Mouse (Mus musculus) forebrain, embryonic 11.5 days (tissue): Measurements from ENCODE around the gene Hba-a1. TPM values are rescaled to one million over a fixed set of nuclear protein-coding genes. Genes with fewer than 3 reads are reported as not detected.

Experiments used
- ATAC-seq: fragments of 200-750 bp; cut with Nextera tagmentation; replicated peaks from 2 replicates; pipeline ENCODE4 v1.8.0; 2017; ENCODE audit warnings: moderate TSS enrichment; ENCODE audit not compliant: low FRiP score
- DNase-seq: peaks from one replicate; pipeline ENCODE4 v3.0.0-alpha.2; 2017; ENCODE audit warnings: low spot score
- H3K27ac ChIP-seq: fragments of 300-500 bp; sonication (generic); 2 replicates; pipeline ENCODE4 v1.5.1; 2014; ENCODE audit warnings: low read depth, low read length
- H3K27me3 ChIP-seq: fragments of 300-500 bp; sonication (generic); 2 replicates; pipeline ENCODE4 v1.6.1; 2014; ENCODE audit warnings: mild to moderate bottlenecking, low read length, mixed read lengths; ENCODE audit not compliant: control insufficient read depth, insufficient read depth
- H3K36me3 ChIP-seq: fragments of 300-500 bp; sonication (generic); 2 replicates; pipeline ENCODE4 v1.6.1; 2014; ENCODE audit warnings: mild to moderate bottlenecking, low read length, moderate library complexity, mixed read lengths; ENCODE audit not compliant: control insufficient read depth, insufficient read depth
- H3K4me1 ChIP-seq: fragments of 300-500 bp; sonication (generic); replicated peaks from 2 replicates; pipeline ENCODE4 v1.6.1; 2014; ENCODE audit warnings: low read length, mixed read lengths; ENCODE audit not compliant: control insufficient read depth, insufficient read depth
- H3K4me2 ChIP-seq: fragments of 300-500 bp; sonication (generic); 2 replicates; pipeline ENCODE4 v1.6.1; 2014; ENCODE audit warnings: low read depth, mild to moderate bottlenecking, low read length, moderate library complexity, mixed read lengths; ENCODE audit not compliant: severe bottlenecking
- H3K4me3 ChIP-seq: fragments of 300-500 bp; sonication (generic); 2 replicates; pipeline ENCODE4 v1.5.1; 2014; ENCODE audit warnings: low read depth, low read length
- H3K9ac ChIP-seq: fragments of 300-500 bp; sonication (generic); 2 replicates; pipeline ENCODE4 v1.6.1; 2014; ENCODE audit warnings: low read length
- H3K9me3 ChIP-seq: fragments of 300-500 bp; sonication (generic); 2 replicates; pipeline ENCODE4 v1.6.1; 2016; ENCODE audit warnings: low read length, mixed read lengths; ENCODE audit not compliant: control insufficient read depth
- WGBS: fragments of 180-500 bp; shearing (Covaris S2); extraction: QIAGEN DNeasy Blood & Tissue Kit; methylation state at CpG from one replicate; pipeline ENCODE4 v1.1.7; 2014; 5-methylcytosine and 5-hydroxymethylcytosine counted together
- polyA plus RNA-seq: library from polyadenylated mRNA; unstranded; fragments of >200 nt; fragmentation: Nextera tagmentation; extraction: Ambion mirVana; gene quantifications from 2 replicates; pipeline ENCODE4 v1.2.1, GENCODE M21; 2014

The Hba-a1 gene
- polyA plus RNA-seq, 1 experiment from 2014 or later = 3,025 TPM

DNA sequence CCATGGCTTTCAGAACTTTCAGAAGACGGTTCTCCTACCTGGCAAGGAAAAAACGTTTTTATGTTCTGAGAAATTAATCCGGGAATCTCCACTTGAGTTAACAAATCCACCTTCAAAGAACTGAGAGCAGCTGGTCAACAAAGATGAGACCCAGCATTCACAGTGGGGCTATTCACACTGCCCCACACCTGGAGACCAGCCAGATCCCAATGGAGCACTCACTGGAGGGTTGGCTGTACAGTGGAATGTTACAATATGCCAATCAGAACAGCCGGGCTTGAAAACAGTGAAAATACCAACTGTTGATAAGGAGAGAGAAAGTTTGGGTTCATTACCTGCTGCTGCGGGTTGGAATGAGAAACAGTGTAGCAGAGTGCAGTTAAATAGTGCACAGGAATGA is 48.5 kb downstream of the Hba-a1 start:
- H3K9ac ChIP-seq = no peak overlapping the region
- 68% methylated on average over 5 of the region's 5 CpGs for WGBS
- no peak overlapping the region for H3K4me2 ChIP-seq
- H3K4me1 ChIP-seq = no peaks in the 10 kb centered on the region
- ATAC-seq (no peak), DNase-seq (no peak)
- H3K36me3 ChIP-seq = no peaks in the 10 kb centered on the region
- no peaks in the 10 kb centered on the region for H3K27me3 ChIP-seq
- H3K4me3 ChIP-seq = no peak overlapping the region
- H3K9me3 ChIP-seq = no peaks in the 10 kb centered on the region
- no peak overlapping the region for H3K27ac ChIP-seq

DNA sequence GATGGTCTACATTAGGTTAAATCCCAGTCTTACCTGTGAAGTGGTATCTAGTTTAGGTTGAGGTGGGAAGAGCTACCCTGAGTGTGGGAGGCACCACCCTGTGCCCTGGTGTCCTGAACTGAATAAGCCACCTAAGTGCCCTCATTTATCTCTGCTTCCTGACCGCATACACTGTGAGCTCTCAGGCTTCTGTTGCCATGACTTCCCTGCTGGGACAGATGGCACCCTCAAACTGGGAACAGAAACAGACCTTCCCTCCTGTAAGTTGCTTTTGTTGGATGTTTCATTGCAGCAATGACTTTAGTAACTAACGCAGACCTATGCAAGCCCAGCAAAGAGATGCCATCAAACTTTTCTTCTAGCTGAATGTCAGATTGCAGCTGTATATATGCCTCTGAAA is 49.9 kb downstream of the Hba-a1 start:
- 86% methylated on average over 2 of the region's 2 CpGs for WGBS
- ATAC-seq = no peak

More for the DNA sequence above, 49.9 kb downstream of the Hba-a1 start:
- no peaks in the 10 kb centered on the region for H3K4me1 ChIP-seq
- no peak overlapping the region for H3K4me3 ChIP-seq
- no peak overlapping the region for H3K4me2 ChIP-seq
- H3K9me3 ChIP-seq = no peaks in the 10 kb centered on the region
- no peaks in the 10 kb centered on the region for H3K36me3 ChIP-seq
- no peaks in the 10 kb centered on the region for H3K27me3 ChIP-seq
- no peak overlapping the region for H3K27ac ChIP-seq
- DNase-seq = no peak
- no peak overlapping the region for H3K9ac ChIP-seq

Other genes starting within 250 kb of the Hba-a1 start
- not detected in 2 replicates for gene Il9r, start 83.2 kb upstream of the Hba-a1 start, polyA plus RNA-seq
- 86.2 and 92.7 TPM in 2 replicates for gene Snrnp25, start 78.1 kb upstream of the Hba-a1 start, polyA plus RNA-seq
- 20.4 and 21.3 TPM in 2 replicates for gene Rhbdf1, start 61.2 kb upstream of the Hba-a1 start, polyA plus RNA-seq
- gene Mpg, start 57.0 kb upstream of the Hba-a1 start, polyA plus RNA-seq = 27.7 and 28.0 TPM in 2 replicates
- gene Nprl3, start 15.8 kb upstream of the Hba-a1 start, polyA plus RNA-seq = 41.6 and 44.5 TPM in 2 replicates
- gene Hba-x, start 7.1 kb upstream of the Hba-a1 start, polyA plus RNA-seq = 3,449 and 3,516 TPM in 2 replicates
- gene Hbq1b, start 3.5 kb downstream of the Hba-a1 start, polyA plus RNA-seq = 5.8 and 6.3 TPM in 2 replicates
- 5,773 and 5,896 TPM in 2 replicates for gene Hba-a2, start 13.0 kb downstream of the Hba-a1 start, polyA plus RNA-seq
- gene Hbq1a, start 16.6 kb downstream of the Hba-a1 start, polyA plus RNA-seq = not detected in 2 replicates
- 27.7 and 28.4 TPM in 2 replicates for gene Sh3pxd2b, start 64.3 kb downstream of the Hba-a1 start, polyA plus RNA-seq
- gene Ubtd2, start 171.9 kb downstream of the Hba-a1 start, polyA plus RNA-seq = 72.2 and 79.6 TPM in 2 replicates
- gene Efcab9, start 248.6 kb downstream of the Hba-a1 start, polyA plus RNA-seq = 0.29 TPM in 1 of 2 replicates, not detected in the other
- 1.4 and 1.8 TPM in 2 replicates for gene Stk10, start 249.8 kb downstream of the Hba-a1 start, polyA plus RNA-seq